Mouse (Mus musculus): ENCODE results near the gene Snx18.

Gene Snx18

GRCm38 (mm10) chr13:113597616-113598015 lies 20.7 kb downstream of the Snx18 start:
- DNase-seq (ENCODE audit: low spot score), result no peak

GRCm38 (mm10) chr13:113596821-113597541 lies 21.4 kb downstream of the Snx18 start:
- DNase-seq (ENCODE audit: low spot score), result no peak

- no peak for DNase-seq (ENCODE audit: low spot score)
Observed at GRCm38 (mm10) chr13:113595987-113596386, 22.4 kb downstream of the Snx18 start.

GRCm38 (mm10) chr13:113595219-113595618 lies 23.1 kb downstream of the Snx18 start:
- DNase-seq (ENCODE audit: low spot score), result no peak

- DNase-seq (ENCODE audit: low spot score), result no peak
Observed at GRCm38 (mm10) chr13:113594361-113594760, 24.0 kb downstream of the Snx18 start.

- DNase-seq (ENCODE audit: low spot score), result no peak
Observed at GRCm38 (mm10) chr13:113593711-113594110, 24.7 kb downstream of the Snx18 start.

- no peak for DNase-seq (ENCODE audit: low spot score)
Observed at GRCm38 (mm10) chr13:113592703-113593200, 25.6 kb downstream of the Snx18 start.

GRCm38 (mm10) chr13:113591336-113591735 lies 27.0 kb downstream of the Snx18 start:
- no peak for DNase-seq (ENCODE audit: low spot score)

GRCm38 (mm10) chr13:113590216-113590615 lies 28.1 kb downstream of the Snx18 start:
- DNase-seq (ENCODE audit: low spot score), result no peak

- DNase-seq (ENCODE audit: low spot score), result no peak
Observed at GRCm38 (mm10) chr13:113589499-113589898, 28.9 kb downstream of the Snx18 start.

- no peak for DNase-seq (ENCODE audit: low spot score)
Observed at GRCm38 (mm10) chr13:113587200-113587936, 31.0 kb downstream of the Snx18 start.

GRCm38 (mm10) chr13:113585606-113586005 lies 32.8 kb downstream of the Snx18 start:
- no peak for DNase-seq (ENCODE audit: low spot score)

- no peak for DNase-seq (ENCODE audit: low spot score)
Observed at GRCm38 (mm10) chr13:113584431-113584830, 33.9 kb downstream of the Snx18 start.

GRCm38 (mm10) chr13:113583563-113583962 lies 34.8 kb downstream of the Snx18 start:
- no peak for DNase-seq (ENCODE audit: low spot score)

- no peak for DNase-seq (ENCODE audit: low spot score)
Observed at GRCm38 (mm10) chr13:113582024-113582423, 36.3 kb downstream of the Snx18 start.

GRCm38 (mm10) chr13:113581436-113581835 lies 36.9 kb downstream of the Snx18 start:
- no peak for DNase-seq (ENCODE audit: low spot score)

- no peak for DNase-seq (ENCODE audit: low spot score)
Observed at GRCm38 (mm10) chr13:113580400-113580790, 38.0 kb downstream of the Snx18 start.

- no peak for DNase-seq (ENCODE audit: low spot score)
Observed at GRCm38 (mm10) chr13:113579788-113580399, 38.5 kb downstream of the Snx18 start.

- DNase-seq (ENCODE audit: low spot score), result no peak
Observed at GRCm38 (mm10) chr13:113574232-113574631, 44.1 kb downstream of the Snx18 start.

- no peak for DNase-seq (ENCODE audit: low spot score)
Observed at GRCm38 (mm10) chr13:113573377-113573776, 45.0 kb downstream of the Snx18 start.

- DNase-seq (ENCODE audit: low spot score), result no peak
Observed at GRCm38 (mm10) chr13:113572046-113572686, 46.2 kb downstream of the Snx18 start.

GRCm38 (mm10) chr13:113569526-113569925 lies 48.8 kb downstream of the Snx18 start:
- no peak for DNase-seq (ENCODE audit: low spot score)

Data from ovary, postnatal 14 days (tissue).